Mouse (Mus musculus): Measurements from ENCODE around the gene Cryzl2. TPM values are rescaled to one million over a fixed set of nuclear protein-coding genes. Genes with fewer than 3 reads are reported as not detected.

Cryzl2 gene
- polyA plus RNA-seq, 1 experiment from 2014 or later, result 10.9 TPM

DNA sequence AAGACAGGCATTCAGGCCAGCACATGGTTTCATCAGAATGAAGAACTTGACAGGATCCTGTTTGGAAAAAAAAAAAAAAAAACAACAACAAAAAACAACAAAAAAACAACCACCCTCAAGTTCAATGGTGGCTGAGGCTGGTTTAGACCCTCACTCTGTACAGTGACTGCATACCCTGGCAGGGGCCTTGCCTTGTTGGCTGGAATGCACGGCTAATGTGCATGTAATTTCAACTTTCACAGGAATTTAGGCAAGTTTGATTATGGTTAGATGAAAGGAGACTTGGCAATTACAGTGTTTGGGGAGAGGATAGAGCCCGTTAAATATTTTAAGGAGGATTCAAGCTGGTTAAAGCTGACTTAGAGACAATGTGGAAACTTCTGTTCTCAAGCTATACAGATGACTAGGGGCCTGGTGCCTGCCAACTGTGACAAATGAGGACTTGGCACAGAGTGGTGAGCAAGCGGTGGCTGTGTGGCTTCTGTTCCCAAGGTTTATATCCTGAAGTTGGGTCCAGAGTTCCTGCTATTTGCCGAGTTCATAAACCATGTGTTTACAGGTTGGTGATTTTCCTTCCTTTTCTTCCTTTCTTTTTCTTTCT is 48.7 kb downstream of the Cryzl2 start:
- no peak for DNase-seq (ENCODE audit: low spot score)
- Histone ChIP-seq H3K4me3 (ENCODE audit: low read depth, low read length) (no peak overlapping the region), H3K9ac (ENCODE audit: low read depth, low read length) (no peak overlapping the region), H3K27me3 (replicated peaks; ENCODE audit: control insufficient read depth, insufficient read depth, low read length) (no peaks in the 10 kb centered on the region), H3K27ac (ENCODE audit: low read depth, low read length) (no peak overlapping the region), H3K4me2 (no peak overlapping the region), H3K9me3 (ENCODE audit: control insufficient read depth, low read length) (no peaks in the 10 kb centered on the region), H3K4me1 (replicated peaks; ENCODE audit: control insufficient read depth, insufficient read depth, low read length) (no peaks in the 10 kb centered on the region; the same call in 1 of the 2 replicates), H3K36me3 (ENCODE audit: control insufficient read depth, insufficient read depth, low read length) (no peaks in the 10 kb centered on the region)
- 65% methylated on average over 4 of the region's 4 CpGs for WGBS
- no peak for ATAC-seq (replicated peaks; ENCODE audit: low FRiP score)

- ATAC-seq (replicated peaks; ENCODE audit: low FRiP score) (no peak), DNase-seq (ENCODE audit: low spot score) (no peak)
- Histone ChIP-seq H3K4me3 (ENCODE audit: low read depth, low read length) (no peak overlapping the region), H3K9ac (ENCODE audit: low read depth, low read length) (no peak overlapping the region), H3K36me3 (ENCODE audit: control insufficient read depth, insufficient read depth, low read length) (no peaks in the 10 kb centered on the region), H3K27me3 (replicated peaks; ENCODE audit: control insufficient read depth, insufficient read depth, low read length) (no peaks in the 10 kb centered on the region), H3K27ac (ENCODE audit: low read depth, low read length) (no peak overlapping the region), H3K9me3 (ENCODE audit: control insufficient read depth, low read length) (no peaks in the 10 kb centered on the region), H3K4me2 (no peak overlapping the region), H3K4me1 (replicated peaks; ENCODE audit: control insufficient read depth, insufficient read depth, low read length) (no peaks in the 10 kb centered on the region; the same call in 1 of the 2 replicates)
- 56% methylated on average over 5 of the region's 5 CpGs for WGBS
Observed at GRCm38 (mm10) chr1:157507814-157508213, 49.4 kb downstream of the Cryzl2 start.

GRCm38 (mm10) chr1:157512690-157513448 is 54.5 kb downstream of the Cryzl2 start:
- H3K27ac ChIP-seq (ENCODE audit: low read depth, low read length), result no peak overlapping the region
- DNase-seq (ENCODE audit: low spot score) (no peak), ATAC-seq (replicated peaks; ENCODE audit: low FRiP score) (no peak)
- no peak overlapping the region for H3K4me3 ChIP-seq (ENCODE audit: low read depth, low read length)
- H3K4me1 ChIP-seq (replicated peaks; ENCODE audit: control insufficient read depth, insufficient read depth, low read length), result peaks cover 2% of the 10 kb centered on the region; the same call in 1 of the 2 replicates
- 80% methylated on average over 11 of the region's 11 CpGs for WGBS
- no peak overlapping the region for H3K9ac ChIP-seq (ENCODE audit: low read depth, low read length)
- no peaks in the 10 kb centered on the region for H3K36me3 ChIP-seq (ENCODE audit: control insufficient read depth, insufficient read depth, low read length)
- no peak overlapping the region for H3K4me2 ChIP-seq
- H3K27me3 ChIP-seq (replicated peaks; ENCODE audit: control insufficient read depth, insufficient read depth, low read length), result no peaks in the 10 kb centered on the region
- no peaks in the 10 kb centered on the region for H3K9me3 ChIP-seq (ENCODE audit: control insufficient read depth, low read length)

GRCm38 (mm10) chr1:157513559-157513958 is 55.2 kb downstream of the Cryzl2 start:
- no peak for ATAC-seq (replicated peaks; ENCODE audit: low FRiP score)
- Histone ChIP-seq H3K9me3 (ENCODE audit: control insufficient read depth, low read length) (no peaks in the 10 kb centered on the region), H3K4me2 (no peak overlapping the region), H3K27ac (ENCODE audit: low read depth, low read length) (no peak overlapping the region), H3K27me3 (replicated peaks; ENCODE audit: control insufficient read depth, insufficient read depth, low read length) (no peaks in the 10 kb centered on the region), H3K36me3 (ENCODE audit: control insufficient read depth, insufficient read depth, low read length) (no peaks in the 10 kb centered on the region), H3K9ac (ENCODE audit: low read depth, low read length) (no peak overlapping the region), H3K4me3 (ENCODE audit: low read depth, low read length) (no peak overlapping the region), H3K4me1 (replicated peaks; ENCODE audit: control insufficient read depth, insufficient read depth, low read length) (peaks cover 2% of the 10 kb centered on the region; the same call in 1 of the 2 replicates)
- no peak for DNase-seq (ENCODE audit: low spot score)
- 32% methylated on average over 9 of the region's 9 CpGs for WGBS

- Histone ChIP-seq H3K36me3 (ENCODE audit: control insufficient read depth, insufficient read depth, low read length) (no peaks in the 10 kb centered on the region), H3K4me1 (replicated peaks; ENCODE audit: control insufficient read depth, insufficient read depth, low read length) (peaks cover 2% of the 10 kb centered on the region; the same call in 1 of the 2 replicates), H3K9ac (ENCODE audit: low read depth, low read length) (no peak overlapping the region), H3K27ac (ENCODE audit: low read depth, low read length) (no peak overlapping the region), H3K4me3 (ENCODE audit: low read depth, low read length) (no peak overlapping the region), H3K27me3 (replicated peaks; ENCODE audit: control insufficient read depth, insufficient read depth, low read length) (no peaks in the 10 kb centered on the region), H3K9me3 (ENCODE audit: control insufficient read depth, low read length) (no peaks in the 10 kb centered on the region), H3K4me2 (no peak overlapping the region)
- peak; percentile 52; the same call in 1 of the 2 replicates for ATAC-seq (replicated peaks; ENCODE audit: low FRiP score)
- 42% methylated on average over 4 of the region's 4 CpGs for WGBS
- no peak for DNase-seq (ENCODE audit: low spot score)
Observed at GRCm38 (mm10) chr1:157514298-157514697, 55.9 kb downstream of the Cryzl2 start.

GRCm38 (mm10) chr1:157516838-157517808 is 58.7 kb downstream of the Cryzl2 start:
- 80% methylated on average over 8 of the region's 8 CpGs for WGBS
- no peak overlapping the region for H3K27ac ChIP-seq (ENCODE audit: low read depth, low read length)

DNA sequence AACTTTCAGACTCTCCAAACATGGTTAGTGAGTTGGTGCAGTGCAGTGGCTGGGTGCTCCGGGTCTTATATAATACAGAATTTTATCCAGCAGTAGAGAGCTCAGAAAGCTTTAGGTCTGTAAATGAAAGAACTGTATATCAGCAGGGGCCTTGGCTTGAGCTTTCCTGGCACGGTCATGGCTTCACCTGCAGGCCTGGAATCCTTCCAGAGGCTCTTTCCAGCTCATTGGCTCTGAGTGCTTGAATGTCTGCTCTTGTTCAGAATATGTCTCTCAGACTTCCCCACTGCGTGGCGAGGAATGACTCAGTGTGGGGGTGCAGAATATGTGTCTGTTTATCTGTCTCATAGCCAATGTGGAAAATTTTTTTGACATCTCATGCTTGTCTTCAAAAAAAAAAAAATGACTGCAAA is 59.7 kb downstream of the Cryzl2 start:
- ATAC-seq (replicated peaks; ENCODE audit: low FRiP score) (no peak), DNase-seq (ENCODE audit: low spot score) (no peak)
- no peak overlapping the region for H3K4me3 ChIP-seq (ENCODE audit: low read depth, low read length)
- peaks cover 2% of the 10 kb centered on the region; the same call in 1 of the 2 replicates for H3K4me1 ChIP-seq (replicated peaks; ENCODE audit: control insufficient read depth, insufficient read depth, low read length)
- WGBS, result 69% methylated on average over 4 of the region's 4 CpGs
- H3K27ac ChIP-seq (ENCODE audit: low read depth, low read length), result no peak overlapping the region
- no peaks in the 10 kb centered on the region for H3K36me3 ChIP-seq (ENCODE audit: control insufficient read depth, insufficient read depth, low read length)
- H3K4me2 ChIP-seq, result no peak overlapping the region
- no peaks in the 10 kb centered on the region for H3K27me3 ChIP-seq (replicated peaks; ENCODE audit: control insufficient read depth, insufficient read depth, low read length)
- no peaks in the 10 kb centered on the region for H3K9me3 ChIP-seq (ENCODE audit: control insufficient read depth, low read length)
- H3K9ac ChIP-seq (ENCODE audit: low read depth, low read length), result no peak overlapping the region

More at GRCm38 (mm10) chr1:157516838-157517808, 58.7 kb downstream of the Cryzl2 start:
- no peak overlapping the region for H3K4me3 ChIP-seq (ENCODE audit: low read depth, low read length)
- no peaks in the 10 kb centered on the region for H3K9me3 ChIP-seq (ENCODE audit: control insufficient read depth, low read length)
- no peak overlapping the region for H3K4me2 ChIP-seq
- H3K9ac ChIP-seq (ENCODE audit: low read depth, low read length), result no peak overlapping the region
- ATAC-seq (replicated peaks; ENCODE audit: low FRiP score) (no peak), DNase-seq (ENCODE audit: low spot score) (no peak)
- peaks cover 2% of the 10 kb centered on the region; the same call in 1 of the 2 replicates for H3K4me1 ChIP-seq (replicated peaks; ENCODE audit: control insufficient read depth, insufficient read depth, low read length)
- no peaks in the 10 kb centered on the region for H3K27me3 ChIP-seq (replicated peaks; ENCODE audit: control insufficient read depth, insufficient read depth, low read length)
- no peaks in the 10 kb centered on the region for H3K36me3 ChIP-seq (ENCODE audit: control insufficient read depth, insufficient read depth, low read length)

DNA sequence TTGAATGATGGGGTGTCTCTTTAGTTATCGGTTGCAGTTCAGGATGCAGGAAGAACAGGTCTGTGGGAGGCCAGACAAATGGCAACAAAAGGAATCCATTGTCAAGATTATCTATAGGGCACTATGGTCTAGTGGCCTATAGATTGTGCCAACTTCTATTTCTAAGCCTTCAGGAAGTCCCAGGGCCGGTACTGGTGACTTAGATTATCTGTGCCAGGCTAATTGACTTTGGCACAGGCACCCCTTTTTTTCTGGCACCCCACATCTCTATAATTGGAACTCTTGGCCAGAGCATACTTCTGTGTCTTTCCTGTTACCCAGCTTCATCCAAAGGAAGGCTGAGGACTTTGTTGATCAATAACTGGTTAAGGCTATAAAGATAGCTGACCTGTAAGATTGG is 61.0 kb downstream of the Cryzl2 start:
- DNase-seq (ENCODE audit: low spot score) (no peak), ATAC-seq (replicated peaks; ENCODE audit: low FRiP score) (no peak)
- no peak overlapping the region for H3K9ac ChIP-seq (ENCODE audit: low read depth, low read length)
- H3K4me3 ChIP-seq (ENCODE audit: low read depth, low read length), result no peak overlapping the region
- no peaks in the 10 kb centered on the region for H3K9me3 ChIP-seq (ENCODE audit: control insufficient read depth, low read length)
- H3K4me2 ChIP-seq, result no peak overlapping the region
- H3K27ac ChIP-seq (ENCODE audit: low read depth, low read length), result no peak overlapping the region
- no peaks in the 10 kb centered on the region for H3K36me3 ChIP-seq (ENCODE audit: control insufficient read depth, insufficient read depth, low read length)
- H3K27me3 ChIP-seq (replicated peaks; ENCODE audit: control insufficient read depth, insufficient read depth, low read length), result no peaks in the 10 kb centered on the region
- WGBS, result 65% methylated on average over 2 of the region's 2 CpGs
- H3K4me1 ChIP-seq (replicated peaks; ENCODE audit: control insufficient read depth, insufficient read depth, low read length), result no peaks in the 10 kb centered on the region

Measured in liver, embryonic 11.5 days (tissue).